Mouse (Mus musculus) heart, adult 11 months (tissue): ENCODE measurements around the gene Il1rn.

ENCODE experiments used
- DNase-seq: peaks from one replicate; pipeline ENCODE4 v3.0.0; 2022

Il1rn gene

GRCm38 (mm10) chr2:24382456-24383230 is 46.0 kb downstream of the Il1rn start:
- peak; percentile 66 for DNase-seq

GRCm38 (mm10) chr2:24383636-24384035 is 47.0 kb downstream of the Il1rn start:
- DNase-seq: peak; percentile 62

- peak; percentile 75 for DNase-seq
Observed at GRCm38 (mm10) chr2:24384393-24384792, 47.7 kb downstream of the Il1rn start.

- peak; percentile 87 for DNase-seq
Observed at GRCm38 (mm10) chr2:24385111-24385961, 48.7 kb downstream of the Il1rn start.

- peak; percentile 94 for DNase-seq
Observed at GRCm38 (mm10) chr2:24386158-24386963, 49.7 kb downstream of the Il1rn start.

GRCm38 (mm10) chr2:24386964-24387320 is 50.3 kb downstream of the Il1rn start:
- DNase-seq: peak; percentile 74

- DNase-seq: peak; percentile 82
Observed at GRCm38 (mm10) chr2:24387361-24388283, 51.0 kb downstream of the Il1rn start.

GRCm38 (mm10) chr2:24393251-24393650 is 56.6 kb downstream of the Il1rn start:
- peak; percentile 78 for DNase-seq

GRCm38 (mm10) chr2:24397115-24397514 is 60.5 kb downstream of the Il1rn start:
- peak; percentile 55 for DNase-seq

GRCm38 (mm10) chr2:24400711-24401110 is 64.1 kb downstream of the Il1rn start:
- no peak for DNase-seq
